Comparison of ENCODE assay signal across 8 mouse cellular contexts in genomic region chr7:92984701-92985682, GRCm38 (mm10).
DNase-seq lines count a peak whose midpoint lies in the region; ATAC-seq and TF ChIP-seq lines count a peak whose summit lies in the region.

No protein-coding gene starts in this region.

- no peaks in the 10 kb centered on the region for H3K9me3 ChIP-seq in CH12.LX (replicated peaks; ENCODE audit: low read length)
- H3K9me3 ChIP-seq in embryonic facial prominence, embryonic 15.5 days (replicated peaks), result no peaks in the 10 kb centered on the region
- no peaks in the 10 kb centered on the region for H3K9me3 ChIP-seq in hindbrain, embryonic 13.5 days

- TF ChIP-seq CTCF in CH12.LX (conservative IDR thresholded peaks at IDR 0.05 in 1 of 2, IDR thresholded peaks at IDR 0.05 in 1 of 2; ENCODE audit: low read depth in 2 of 2, low read length in 2 of 2), result no peak

- no peak for TF ChIP-seq POLR2A in CH12.LX (IDR thresholded peaks at IDR 0.05; ENCODE audit: low read depth, low read length)

- H3K79me2 ChIP-seq in CH12.LX (replicated peaks; ENCODE audit: control insufficient read depth, extremely low read depth, insufficient read depth, poor library complexity, severe bottlenecking), result no peaks in the 10 kb centered on the region

- no peak for TF ChIP-seq RAD21 in CH12.LX (IDR thresholded peaks at IDR 0.05; ENCODE audit: low read depth, low read length)

- H3K27me3 ChIP-seq in CH12.LX (replicated peaks), result no peaks in the 10 kb centered on the region
- H3K27me3 ChIP-seq in embryonic facial prominence, embryonic 15.5 days, result no peaks in the 10 kb centered on the region
- H3K27me3 ChIP-seq in hindbrain, embryonic 13.5 days, result no peaks in the 10 kb centered on the region

- WGBS in embryonic facial prominence, embryonic 15.5 days, result 25% methylated on average over 18 of the region's 18 CpGs
- 18% methylated on average over 18 of the region's 18 CpGs for WGBS in hindbrain, embryonic 13.5 days

- ATAC-seq in embryonic facial prominence, embryonic 15.5 days (ENCODE audit: insufficient number of reproducible peaks, low FRiP score, low TSS enrichment, low read depth), result no peak
- ATAC-seq in hindbrain, embryonic 13.5 days (ENCODE audit: low FRiP score), result peak; percentile 91

- no peak overlapping the region for H3K27ac ChIP-seq in CH12.LX (ENCODE audit: insufficient read depth, low read depth)
- no peak overlapping the region for H3K27ac ChIP-seq in embryonic facial prominence, embryonic 15.5 days (replicated peaks)
- peak overlapping the region; percentile 49 for H3K27ac ChIP-seq in hindbrain, embryonic 13.5 days

- peak overlapping the region; percentile 9; the same call in 1 of the 2 replicates for H3K4me2 ChIP-seq in CH12.LX (ENCODE audit: insufficient read depth, low read depth, poor library complexity, severe bottlenecking)
- H3K4me2 ChIP-seq in embryonic facial prominence, embryonic 15.5 days (replicated peaks), result peak overlapping the region; percentile 19
- H3K4me2 ChIP-seq in hindbrain, embryonic 13.5 days, result peak overlapping the region; percentile 48

- H3K36me3 ChIP-seq in CH12.LX (replicated peaks in 1 of 2; ENCODE audit: control insufficient read depth in 1 of 2, insufficient read depth in 1 of 2, low read length in 1 of 2), result no peaks in the 10 kb centered on the region
- no peaks in the 10 kb centered on the region for H3K36me3 ChIP-seq in embryonic facial prominence, embryonic 15.5 days
- no peaks in the 10 kb centered on the region for H3K36me3 ChIP-seq in hindbrain, embryonic 13.5 days

- dilution Hi-C loops in CH12.LX (cut with MboI; ENCODE audit: extremely low pct_ligation_motif_present, extremely low pct_unique_long_range_greater_than_20kb, low sequenced_read_pairs), result no loop called here

- no peak overlapping the region for H3K4me3 ChIP-seq in CH12.LX (replicated peaks in 1 of 3; ENCODE audit: low read depth in 2 of 3, low read length in 2 of 3, poor library complexity in 1 of 3)
- peak overlapping the region; percentile 18 for H3K4me3 ChIP-seq in embryonic facial prominence, embryonic 15.5 days (replicated peaks)
- peak overlapping the region; percentile 15; the same call in 1 of the 2 replicates for H3K4me3 ChIP-seq in hindbrain, embryonic 13.5 days

- in situ Hi-C loops in CH12.LX (cut with MboI; ENCODE audit: low pct_ligation_motif_present, low pct_unique_long_range_greater_than_20kb, low sequenced_read_pairs), result no loop called here

- no peak for DNase-seq in CH12.LX (ENCODE audit: extremely low read depth)
- peak; percentile 81 for DNase-seq in brain, adult 2 months (ENCODE audit: low read depth, low spot score)
- DNase-seq in retina, embryonic 14.5 days (ENCODE audit: low spot score), result peak; percentile 76
- DNase-seq in ovary, postnatal 36 days (ENCODE audit: low spot score), result no peak
- DNase-seq in adrenal gland, postnatal 10 days, result no peak
- no peak for DNase-seq in adrenal gland, adult (ENCODE audit: inconsistent age in 2 of 2, low spot score in 1 of 2)

- H3K4me1 ChIP-seq in CH12.LX (ENCODE audit: control insufficient read depth in 1 of 2, insufficient read depth in 2 of 2), result no peaks in the 10 kb centered on the region
- H3K4me1 ChIP-seq in embryonic facial prominence, embryonic 15.5 days, result no peaks in the 10 kb centered on the region
- peaks cover 12% of the 10 kb centered on the region for H3K4me1 ChIP-seq in hindbrain, embryonic 13.5 days (replicated peaks)

- TF ChIP-seq EP300 in CH12.LX (IDR thresholded peaks at IDR 0.05; ENCODE audit: low read length), result no peak

- H3K9ac ChIP-seq in CH12.LX (ENCODE audit: insufficient read depth, low read depth), result no peak overlapping the region
- no peak overlapping the region for H3K9ac ChIP-seq in embryonic facial prominence, embryonic 15.5 days
- H3K9ac ChIP-seq in hindbrain, embryonic 13.5 days, result peak overlapping the region; percentile 20; the same call in 1 of the 2 replicates

TF ChIP-seq in CH12.LX, 34 proteins besides CTCF, POLR2A, EP300 and RAD21:
- TF ChIP-seq NRF1 (IDR thresholded peaks at IDR 0.05; ENCODE audit: low read depth, low read length) (no peak), ZNF384 (IDR thresholded peaks at IDR 0.05; ENCODE audit: low read depth, low read length) (no peak), ZKSCAN1 (IDR thresholded peaks at IDR 0.05; ENCODE audit: borderline replicate concordance, low read depth, low read length) (no peak), HCFC1 (IDR thresholded peaks at IDR 0.05; ENCODE audit: low read depth, low read length) (no peak), MAZ (IDR thresholded peaks at IDR 0.05; ENCODE audit: low read depth, low read length) (no peak), MYC (IDR thresholded peaks at IDR 0.05; ENCODE audit: low read depth, low read length) (no peak), CHD1 (IDR thresholded peaks at IDR 0.05; ENCODE audit: low read depth, low read length) (no peak), SMC3 (IDR thresholded peaks at IDR 0.05; ENCODE audit: low read depth, low read length) (no peak), ETS1 (conservative IDR thresholded peaks at IDR 0.05; ENCODE audit: low read depth, low read length) (no peak), GABPA (IDR thresholded peaks at IDR 0.05; ENCODE audit: insufficient replicate concordance, low read depth, low read length) (no peak), NELFE (IDR thresholded peaks at IDR 0.05; ENCODE audit: low read depth, low read length) (no peak), USF2 (conservative IDR thresholded peaks at IDR 0.05; ENCODE audit: low read depth, low read length) (no peak)
TF ChIP-seq in CH12.LX: peak in this region for 0.

Comparison
In these comparisons a context has a peak if more than half of its experiments do, and no peak if none do; other contexts are left out.
1. DNase-seq: peak in brain, adult 2 months (single experiment) and retina, embryonic 14.5 days (single experiment); none in CH12.LX (single experiment), ovary, postnatal 36 days (single experiment), adrenal gland, postnatal 10 days (single experiment) and adrenal gland, adult (0 of 2).
2. H3K4me3 ChIP-seq: peak in embryonic facial prominence, embryonic 15.5 days (single experiment) and hindbrain, embryonic 13.5 days (single experiment); none in CH12.LX (0 of 3).
3. Peak in every context shown above with its lines, with median percentiles within 50 percentile points of each other: H3K4me2 ChIP-seq.